Mouse (Mus musculus): ENCODE measurements around the gene Ugt1a6b. TPM values are rescaled to one million over a fixed set of nuclear protein-coding genes. Genes with fewer than 3 reads are reported as not detected.
"Not testable (repeated sequence)": the region's sequence is repeated elsewhere in the genome, so short reads cannot be mapped to it uniquely, and the experiment has no call there.

Ugt1a6b gene
- polyA plus RNA-seq, 1 experiment = 0.13 TPM

- no peak overlapping the region for H3K4me3 ChIP-seq (ENCODE audit: insufficient read depth, low read length)
- TF ChIP-seq POLR2A (IDR thresholded peaks at IDR 0.05; ENCODE audit: extremely low read depth, insufficient read depth, low read length) (no peak), CTCF (IDR thresholded peaks at IDR 0.05; ENCODE audit: extremely low read depth, insufficient read depth, low read length) (no peak)
- H3K27ac ChIP-seq (ENCODE audit: insufficient read depth, low read length) = no peak overlapping the region
- H3K4me1 ChIP-seq (ENCODE audit: control insufficient read depth, insufficient read depth, low read length) = no peaks in the 10 kb centered on the region
These were observed 55.4 kb downstream of the Ugt1a6b start for GRCm38 (mm10) chr1:88158430-88158829.

- H3K4me3 ChIP-seq (ENCODE audit: insufficient read depth, low read length) = no peak within 1 kb of the TSS
- H3K27ac ChIP-seq (ENCODE audit: insufficient read depth, low read length) = no peak within 1 kb of the TSS
- no peaks in the 10 kb centered on the region for H3K4me1 ChIP-seq (ENCODE audit: control insufficient read depth, insufficient read depth, low read length)
- TF ChIP-seq CTCF (IDR thresholded peaks at IDR 0.05; ENCODE audit: extremely low read depth, insufficient read depth, low read length) = no peak
- TF ChIP-seq POLR2A (IDR thresholded peaks at IDR 0.05; ENCODE audit: extremely low read depth, insufficient read depth, low read length) = no peak
These were observed 62.7 kb downstream of the Ugt1a6b start, which contains the start of gene Ugt1a5 for GRCm38 (mm10) chr1:88165711-88166110. Gene Ugt1a5 (plus strand): TSS chr1:88166012.

- not testable (repeated sequence) for H3K27ac ChIP-seq (ENCODE audit: insufficient read depth, low read length); H3K4me1 ChIP-seq (ENCODE audit: control insufficient read depth, insufficient read depth, low read length); H3K4me3 ChIP-seq (ENCODE audit: insufficient read depth, low read length)
These were observed 69.1 kb downstream of the Ugt1a6b start for GRCm38 (mm10) chr1:88172190-88172589.

- H3K4me3 ChIP-seq (ENCODE audit: insufficient read depth, low read length) = no peak overlapping the region
- H3K4me1 ChIP-seq (ENCODE audit: control insufficient read depth, insufficient read depth, low read length) = no peaks in the 10 kb centered on the region
- TF ChIP-seq CTCF (IDR thresholded peaks at IDR 0.05; ENCODE audit: extremely low read depth, insufficient read depth, low read length) (no peak), POLR2A (IDR thresholded peaks at IDR 0.05; ENCODE audit: extremely low read depth, insufficient read depth, low read length) (no peak)
- H3K27ac ChIP-seq (ENCODE audit: insufficient read depth, low read length) = no peak overlapping the region
These were observed 76.6 kb downstream of the Ugt1a6b start for GRCm38 (mm10) chr1:88179657-88180056.

- Histone ChIP-seq H3K27ac (ENCODE audit: insufficient read depth, low read length) (no peak overlapping the region), H3K4me1 (ENCODE audit: control insufficient read depth, insufficient read depth, low read length) (no peaks in the 10 kb centered on the region), H3K4me3 (ENCODE audit: insufficient read depth, low read length) (no peak overlapping the region)
- no peak for TF ChIP-seq CTCF (IDR thresholded peaks at IDR 0.05; ENCODE audit: extremely low read depth, insufficient read depth, low read length)
- no peak for TF ChIP-seq POLR2A (IDR thresholded peaks at IDR 0.05; ENCODE audit: extremely low read depth, insufficient read depth, low read length)
These were observed 83.4 kb downstream of the Ugt1a6b start for GRCm38 (mm10) chr1:88186325-88186935.

- H3K4me1 ChIP-seq (ENCODE audit: control insufficient read depth, insufficient read depth, low read length) = no peaks in the 10 kb centered on the region
- H3K27ac ChIP-seq (ENCODE audit: insufficient read depth, low read length) = no peak overlapping the region
These were observed 89.1 kb downstream of the Ugt1a6b start for GRCm38 (mm10) chr1:88192136-88192535.

GRCm38 (mm10) chr1:88195687-88196086 lies 92.6 kb downstream of the Ugt1a6b start:
- TF ChIP-seq CTCF (IDR thresholded peaks at IDR 0.05; ENCODE audit: extremely low read depth, insufficient read depth, low read length) (no peak), POLR2A (IDR thresholded peaks at IDR 0.05; ENCODE audit: extremely low read depth, insufficient read depth, low read length) (no peak)
- Histone ChIP-seq H3K4me1 (ENCODE audit: control insufficient read depth, insufficient read depth, low read length) (no peaks in the 10 kb centered on the region), H3K27ac (ENCODE audit: insufficient read depth, low read length) (no peak overlapping the region), H3K4me3 (ENCODE audit: insufficient read depth, low read length) (no peak overlapping the region)

More at GRCm38 (mm10) chr1:88192136-88192535, 89.1 kb downstream of the Ugt1a6b start:
- no peak overlapping the region for H3K4me3 ChIP-seq (ENCODE audit: insufficient read depth, low read length)
- TF ChIP-seq CTCF (IDR thresholded peaks at IDR 0.05; ENCODE audit: extremely low read depth, insufficient read depth, low read length) (no peak), POLR2A (IDR thresholded peaks at IDR 0.05; ENCODE audit: extremely low read depth, insufficient read depth, low read length) (no peak)

GRCm38 (mm10) chr1:88197443-88197842 lies 94.4 kb downstream of the Ugt1a6b start:
- no peak overlapping the region for H3K4me3 ChIP-seq (ENCODE audit: insufficient read depth, low read length)
- no peak overlapping the region for H3K27ac ChIP-seq (ENCODE audit: insufficient read depth, low read length)
- no peak for TF ChIP-seq CTCF (IDR thresholded peaks at IDR 0.05; ENCODE audit: extremely low read depth, insufficient read depth, low read length)
- no peak for TF ChIP-seq POLR2A (IDR thresholded peaks at IDR 0.05; ENCODE audit: extremely low read depth, insufficient read depth, low read length)

GRCm38 (mm10) chr1:88199996-88200395 lies 96.9 kb downstream of the Ugt1a6b start:
- Histone ChIP-seq H3K4me3 (ENCODE audit: insufficient read depth, low read length) (no peak overlapping the region), H3K27ac (ENCODE audit: insufficient read depth, low read length) (no peak overlapping the region), H3K4me1 (ENCODE audit: control insufficient read depth, insufficient read depth, low read length) (no peaks in the 10 kb centered on the region)
- TF ChIP-seq POLR2A (IDR thresholded peaks at IDR 0.05; ENCODE audit: extremely low read depth, insufficient read depth, low read length) (no peak), CTCF (IDR thresholded peaks at IDR 0.05; ENCODE audit: extremely low read depth, insufficient read depth, low read length) (no peak)

More at GRCm38 (mm10) chr1:88197443-88197842, 94.4 kb downstream of the Ugt1a6b start:
- H3K4me1 ChIP-seq (ENCODE audit: control insufficient read depth, insufficient read depth, low read length) = no peaks in the 10 kb centered on the region

- no peak for TF ChIP-seq POLR2A (IDR thresholded peaks at IDR 0.05; ENCODE audit: extremely low read depth, insufficient read depth, low read length)
- no peak for TF ChIP-seq CTCF (IDR thresholded peaks at IDR 0.05; ENCODE audit: extremely low read depth, insufficient read depth, low read length)
- no peak within 1 kb of the TSS for H3K27ac ChIP-seq (ENCODE audit: insufficient read depth, low read length)
These were observed 97.4 kb downstream of the Ugt1a6b start, which contains the start of gene Ugt1a2 for GRCm38 (mm10) chr1:88200456-88200855. Gene Ugt1a2 (plus strand): TSS chr1:88200601.

More at GRCm38 (mm10) chr1:88200456-88200855, 97.4 kb downstream of the Ugt1a6b start, which contains the start of gene Ugt1a2:
- Histone ChIP-seq H3K4me3 (ENCODE audit: insufficient read depth, low read length) (no peak within 1 kb of the TSS), H3K4me1 (ENCODE audit: control insufficient read depth, insufficient read depth, low read length) (no peaks in the 10 kb centered on the region)

Data from cortical plate, adult 2 months (tissue).